Mouse (Mus musculus) thymus, postnatal 36 days (tissue): ENCODE results near the gene Cse1l.

Experiments
- DNase-seq, 2 experiments: peaks; one replicate each; pipeline ENCODE4 v3.0.0; 2022; ENCODE audit warnings: mixed read lengths in 2 of 2

The Cse1l gene

DNA sequence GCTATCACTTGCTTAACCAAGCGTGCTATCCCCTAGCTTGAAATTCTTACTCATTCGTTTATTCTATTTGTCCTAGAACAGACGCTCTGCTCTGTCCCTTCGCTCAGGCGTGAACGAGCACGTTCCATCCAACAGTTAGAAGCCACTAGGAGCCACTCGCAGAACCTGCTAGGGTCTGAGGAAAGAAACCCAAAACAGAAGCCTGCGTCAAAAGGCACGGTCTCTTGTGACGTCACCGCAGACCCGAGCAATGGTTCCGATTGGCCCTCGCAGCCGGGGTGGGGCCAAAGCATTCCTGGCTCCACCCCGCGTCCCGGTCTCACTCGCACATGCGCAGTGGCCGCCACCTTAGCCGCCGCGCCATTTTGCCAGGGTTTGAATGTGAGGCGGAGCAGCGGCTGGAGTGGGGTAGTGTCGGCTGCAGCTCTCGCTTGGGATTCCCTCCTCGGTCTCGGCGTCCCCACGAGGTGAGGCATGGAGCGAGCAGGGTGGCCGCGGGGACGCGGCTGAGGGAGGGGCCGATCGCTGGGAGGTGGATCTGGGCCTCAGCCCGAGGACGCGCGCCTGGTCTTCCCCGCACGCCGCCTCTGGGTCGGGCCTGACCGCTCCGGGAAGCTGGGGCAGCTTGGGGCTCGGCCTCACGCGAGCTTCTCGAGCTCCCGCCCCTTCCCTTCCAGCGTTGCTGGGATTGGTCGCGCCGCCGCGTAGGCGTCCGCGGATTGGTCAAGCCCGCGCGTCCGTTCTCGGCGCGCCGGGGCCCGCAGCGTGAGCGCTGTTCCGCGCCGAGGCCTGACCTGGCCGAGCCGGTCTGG, at the start of gene Cse1l:
Cse1l (plus strand) TSS at position 330 of the 812 bp plus-strand sequence.
- peak; percentile 97 to 98 for DNase-seq

DNA sequence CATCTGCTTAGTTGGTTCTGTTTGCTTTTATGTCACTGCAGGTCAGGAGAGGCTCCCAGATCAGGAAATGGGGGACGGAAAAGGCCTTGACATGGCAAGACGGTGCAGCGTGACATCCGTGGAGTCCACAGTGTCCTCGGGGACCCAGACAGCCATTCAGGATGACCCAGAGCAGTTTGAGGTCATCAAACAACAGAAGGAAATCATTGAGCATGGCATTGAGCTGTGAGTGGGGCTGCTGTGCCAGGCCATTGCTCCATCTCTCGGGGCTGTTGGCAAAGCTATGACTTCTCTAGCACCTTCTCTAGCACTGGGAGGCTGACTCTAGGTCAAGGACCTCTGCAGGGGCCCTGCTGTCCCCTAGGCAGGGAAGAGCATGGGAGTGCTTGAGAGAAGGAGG, 49.5 kb upstream of the Cse1l start:
- no peak for DNase-seq

DNA sequence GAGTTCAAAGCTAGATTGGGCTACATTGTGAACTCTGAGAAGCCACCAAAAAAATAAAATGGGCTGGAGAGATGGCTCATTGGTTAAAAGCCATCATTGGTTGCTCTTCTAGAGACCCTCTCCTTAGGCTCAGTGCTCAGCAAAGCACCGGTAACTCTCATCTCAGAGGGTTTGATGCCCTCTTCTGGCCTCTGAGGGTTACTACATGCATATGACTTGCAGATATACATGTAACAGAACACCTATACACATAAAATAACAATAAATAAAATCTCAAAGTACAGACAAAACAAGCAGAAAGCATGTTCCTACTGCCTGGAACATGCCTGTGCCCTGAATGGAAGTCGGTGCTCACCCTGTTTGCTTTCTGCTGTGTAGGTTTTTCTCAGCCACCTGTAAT, 48.7 kb upstream of the Cse1l start:
- no peak for DNase-seq

DNA sequence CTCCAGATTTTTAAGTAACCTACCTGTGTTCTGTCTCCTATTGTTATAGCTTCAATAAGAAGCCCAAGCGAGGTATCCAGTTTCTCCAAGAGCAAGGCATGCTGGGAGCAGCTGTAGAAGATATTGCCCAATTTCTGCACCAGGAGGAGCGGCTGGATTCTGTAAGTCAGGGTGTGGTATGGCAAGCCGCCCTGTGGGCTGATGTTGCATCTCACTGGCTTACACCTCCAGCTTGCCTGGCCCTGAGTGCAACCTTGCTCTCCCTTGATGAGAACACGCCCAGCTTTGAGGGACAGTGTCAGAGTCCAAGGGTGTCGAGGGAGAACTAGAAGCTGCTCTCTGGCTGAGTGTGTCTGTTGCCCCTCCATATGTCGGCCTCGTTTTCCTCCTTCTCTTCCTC, 46.6 kb upstream of the Cse1l start:
- DNase-seq, result no peak

DNA sequence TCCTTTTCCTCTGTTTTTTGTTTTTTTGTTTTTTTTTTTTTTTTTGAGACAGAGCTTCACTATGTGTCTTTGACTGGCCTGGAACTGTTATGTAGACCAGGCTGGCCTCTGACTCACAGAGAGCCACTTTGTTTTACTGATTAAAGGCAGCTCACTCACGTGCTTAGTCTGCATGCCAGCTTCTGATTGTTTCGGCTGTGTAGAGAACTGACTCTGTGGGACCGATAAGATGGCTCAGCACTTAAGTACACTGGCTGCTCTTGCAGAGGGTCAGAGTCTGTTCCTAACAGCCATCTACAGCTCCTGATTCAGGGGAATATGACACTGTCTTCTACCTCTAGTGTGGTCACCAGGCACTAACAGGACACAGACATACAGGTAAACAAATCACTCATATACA, 43.3 kb upstream of the Cse1l start:
- no peak for DNase-seq

DNA sequence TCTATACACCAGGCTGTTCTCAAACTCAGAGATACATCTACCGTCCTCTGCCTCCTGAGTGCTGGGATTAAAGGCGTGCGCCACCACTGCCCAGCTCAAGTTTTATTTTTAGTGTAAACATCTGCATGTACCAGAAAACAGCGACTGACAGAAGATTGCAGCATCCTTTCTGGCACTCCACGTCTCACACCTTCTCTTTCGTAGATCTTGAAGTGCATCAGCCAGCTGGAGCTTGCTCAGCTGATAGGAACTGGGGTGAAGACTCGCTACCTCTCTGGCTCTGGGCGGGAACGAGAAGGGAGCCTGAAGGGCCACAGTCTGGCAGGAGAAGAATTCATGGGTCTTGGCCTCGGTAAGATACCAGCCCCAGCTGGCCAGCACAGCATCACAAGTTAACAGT, 40.4 kb upstream of the Cse1l start:
- no peak for DNase-seq

DNA sequence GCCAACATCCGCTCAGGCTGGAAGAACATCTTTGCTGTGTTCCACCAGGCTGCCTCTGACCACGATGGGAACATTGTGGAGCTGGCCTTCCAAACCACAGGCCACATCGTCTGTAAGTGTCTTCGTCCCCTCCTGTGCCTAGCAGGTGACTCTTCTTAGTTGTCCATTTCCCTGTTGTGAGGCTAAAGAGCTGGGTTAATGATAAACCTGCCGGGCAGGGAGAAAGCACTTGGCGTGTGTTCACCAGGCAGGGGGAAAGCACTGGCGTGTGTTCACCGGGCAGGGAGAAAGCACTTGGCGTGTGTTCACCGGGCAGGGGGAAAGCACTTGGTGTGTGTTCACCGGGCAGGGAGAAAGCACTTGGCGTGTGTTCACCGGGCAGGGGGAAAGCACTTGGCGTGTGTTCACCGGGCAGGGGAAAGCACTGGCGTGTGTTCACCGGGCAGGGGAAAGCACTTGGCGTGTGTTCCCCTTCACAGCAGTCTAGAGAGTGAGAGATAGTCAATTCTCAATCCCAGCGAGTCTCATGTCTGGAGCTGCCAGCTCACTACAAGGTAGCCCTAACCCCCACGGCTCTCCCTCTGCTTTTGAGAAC, 35.5 kb upstream of the Cse1l start:
- no peak for DNase-seq

DNA sequence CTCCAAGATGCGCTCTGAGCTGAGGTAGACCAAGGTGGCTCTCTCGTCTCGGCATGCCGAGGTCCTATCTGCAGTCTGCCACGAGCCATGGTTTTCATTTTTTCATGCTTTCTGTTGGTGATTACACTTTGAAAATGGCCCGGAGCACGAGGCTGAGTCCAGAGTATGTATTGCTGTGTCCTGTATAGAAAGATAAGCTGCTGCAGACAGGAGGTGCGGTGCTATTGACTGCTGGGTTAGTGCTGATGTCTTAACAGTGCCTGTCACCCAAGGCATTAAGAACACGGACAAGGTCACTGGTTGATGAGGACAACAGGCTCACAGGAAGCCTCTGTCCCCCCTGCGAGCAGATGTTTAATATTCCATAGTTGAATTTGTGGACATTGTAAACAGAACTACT, 34.9 kb upstream of the Cse1l start:
- no peak for DNase-seq

DNA sequence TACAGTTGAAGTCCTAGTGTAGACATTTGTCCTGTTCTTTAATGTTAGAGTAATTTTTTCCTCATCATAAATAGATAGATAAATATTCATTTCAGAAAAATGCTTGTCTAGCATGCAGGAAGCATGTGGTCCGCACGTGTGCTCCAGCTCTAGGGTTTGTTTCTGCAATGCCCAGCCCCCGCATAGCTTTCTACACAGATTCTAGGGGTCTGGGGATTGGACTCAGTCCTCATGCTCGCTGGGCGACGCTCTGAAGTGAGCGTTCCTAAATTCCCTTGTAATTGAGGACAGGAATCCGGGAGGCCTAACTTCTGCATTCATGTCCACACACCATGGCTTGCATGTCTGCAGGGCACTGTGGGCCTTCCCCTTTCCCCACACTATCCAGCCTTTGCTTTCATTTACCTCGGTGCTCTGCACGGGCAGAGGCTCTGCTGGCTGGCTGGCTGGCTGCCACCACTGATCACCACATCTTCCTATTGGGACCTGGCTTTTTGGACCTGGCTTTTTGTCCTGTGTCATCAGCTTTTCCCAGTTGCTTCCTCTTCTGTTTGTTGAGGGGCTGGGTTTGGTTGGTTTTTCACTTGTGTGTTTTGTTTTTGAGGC, 31.1 kb upstream of the Cse1l start:
- DNase-seq, result no peak

DNA sequence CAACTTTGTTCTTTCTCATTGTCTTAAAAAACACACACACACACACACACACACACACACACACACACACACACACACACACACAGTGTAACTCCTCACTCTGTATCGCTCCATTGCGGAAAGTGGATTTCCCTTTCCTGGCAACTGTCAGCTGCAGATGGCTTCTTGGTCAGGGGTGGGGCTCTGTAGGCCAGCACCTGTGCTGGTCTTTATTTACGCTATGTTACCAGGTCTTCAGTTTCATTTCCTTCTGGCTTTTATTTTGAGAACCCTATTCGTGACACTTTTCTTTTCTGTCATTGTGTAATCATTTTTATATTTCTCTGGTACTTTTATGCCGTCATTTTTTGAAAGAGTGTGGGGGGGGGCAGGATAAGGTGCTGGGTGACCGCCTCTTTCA, 30.3 kb upstream of the Cse1l start:
- DNase-seq, result peak in 1 of 2 experiments; percentile 30

DNA sequence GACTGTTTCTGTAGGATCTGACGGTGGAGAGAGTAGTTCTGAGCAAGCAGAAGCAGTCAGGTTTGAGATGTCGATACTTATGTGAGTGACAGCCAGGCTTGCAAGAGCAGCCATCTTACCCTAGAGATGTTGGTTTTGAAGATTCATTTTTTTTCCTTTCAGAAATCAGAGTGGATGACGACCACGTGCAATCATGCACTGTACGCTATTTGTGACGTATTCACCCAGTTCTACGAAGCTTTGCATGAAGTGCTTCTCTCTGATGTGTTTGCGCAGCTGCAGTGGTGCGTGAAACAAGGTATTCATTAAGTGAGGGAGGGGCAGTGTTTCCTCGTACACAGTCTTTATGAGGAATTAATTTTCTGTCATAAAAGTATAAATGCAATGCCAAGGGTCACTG, 29.5 kb upstream of the Cse1l start:
- no peak for DNase-seq

DNA sequence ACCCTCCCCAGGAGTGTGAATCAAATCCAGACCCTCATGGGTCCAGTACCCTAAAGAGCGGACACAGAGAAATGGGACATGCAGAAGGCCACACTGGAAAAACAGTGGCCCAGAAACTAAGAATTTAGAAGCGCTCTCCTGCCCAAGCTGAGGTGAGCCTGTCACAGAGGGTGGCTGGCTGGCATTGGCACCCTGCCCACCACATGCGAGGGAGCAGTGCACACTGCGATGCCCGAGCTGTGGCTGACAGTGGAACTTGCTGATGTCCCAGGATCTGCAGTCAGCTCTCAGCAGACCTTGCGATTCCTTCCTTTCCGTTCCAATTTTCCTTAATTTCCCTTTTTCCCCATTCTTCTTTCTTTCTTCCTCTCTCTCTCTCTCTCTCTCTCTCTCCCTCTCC, 20.8 kb upstream of the Cse1l start:
- no peak for DNase-seq

DNA sequence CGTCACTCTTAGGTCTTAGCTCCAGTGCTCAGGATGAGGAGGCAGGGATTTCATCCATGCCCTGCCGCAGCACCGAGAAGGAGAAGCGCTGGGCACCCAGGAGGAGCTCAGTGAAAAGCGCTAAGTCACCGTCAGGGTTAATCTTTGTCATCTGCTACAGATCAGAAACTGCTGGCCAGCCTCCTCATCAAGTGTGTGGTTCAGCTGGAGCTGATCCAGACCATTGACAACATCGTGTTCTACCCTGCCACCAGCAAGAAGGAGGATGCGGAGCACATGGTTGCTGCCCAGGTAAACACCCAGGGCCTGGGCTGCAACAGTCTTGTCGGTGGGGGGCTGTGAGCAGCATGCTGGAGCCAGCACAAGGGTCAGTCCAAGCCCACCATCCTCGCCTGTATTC, 20.2 kb upstream of the Cse1l start:
- no peak for DNase-seq

DNA sequence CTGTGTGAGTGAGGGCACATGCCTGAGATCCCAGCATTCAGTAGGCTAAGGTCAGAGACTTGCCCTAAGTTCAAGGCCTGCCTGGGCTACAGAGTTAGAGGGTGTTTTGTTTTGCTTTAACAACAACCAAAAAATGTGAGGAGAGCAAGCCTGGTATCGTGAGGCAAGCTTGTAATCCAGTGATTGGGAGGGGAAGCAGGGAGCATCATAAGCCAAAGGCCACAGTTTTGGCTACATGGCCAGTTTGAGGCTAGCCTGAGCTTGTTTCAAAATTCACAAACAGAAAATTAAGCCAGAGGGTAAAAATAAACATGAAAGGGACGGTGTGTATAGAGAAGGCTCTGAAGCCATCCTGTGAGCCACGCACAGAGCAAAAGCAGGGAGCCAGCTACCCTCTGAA, 19.6 kb upstream of the Cse1l start:
- no peak for DNase-seq

DNA sequence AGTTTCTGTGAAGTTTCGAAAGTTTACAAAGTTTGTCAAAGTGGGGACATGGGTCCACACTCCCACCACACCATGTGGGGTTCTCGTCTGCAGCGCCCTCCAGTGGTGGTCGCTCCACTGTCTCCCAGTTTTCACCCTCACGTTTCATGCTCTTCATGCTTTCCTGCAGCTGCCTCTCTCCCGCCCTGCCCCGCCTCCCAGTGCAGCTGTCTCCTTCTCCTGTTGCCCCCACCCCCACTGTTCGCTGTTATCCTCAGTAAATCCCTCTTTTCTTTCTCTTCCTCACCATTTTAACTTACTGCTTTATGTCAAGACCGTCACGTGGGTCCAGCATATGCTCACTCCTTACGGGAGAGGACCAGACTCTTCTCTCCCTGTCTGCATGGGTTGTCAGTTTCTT, 18.0 kb upstream of the Cse1l start:
- DNase-seq, result peak in 1 of 2 experiments; percentile 11

DNA sequence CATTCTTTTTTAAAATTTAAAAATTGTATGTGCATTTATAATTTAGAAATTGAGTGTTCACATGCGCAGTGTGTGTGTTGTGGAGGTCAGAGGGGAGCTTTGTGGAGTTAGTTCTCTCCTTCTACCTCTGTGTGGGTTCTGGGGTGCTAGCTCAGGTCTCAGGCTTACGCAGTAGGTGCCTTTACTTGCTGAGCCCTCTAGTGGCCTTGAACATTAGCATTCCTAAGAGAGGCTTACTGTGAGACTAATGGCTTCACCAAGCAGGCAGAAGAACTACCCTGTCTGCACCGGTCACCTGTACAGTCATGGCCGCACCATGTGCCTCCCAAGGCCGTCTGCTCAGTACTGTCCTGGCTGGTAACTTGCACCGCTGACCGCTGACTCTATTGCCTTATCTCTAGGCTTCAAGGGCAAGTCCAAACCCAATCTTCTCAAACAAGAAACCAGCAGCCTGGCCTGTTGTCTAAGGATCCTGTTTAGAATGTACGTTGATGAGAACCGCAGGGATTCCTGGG, 14.4 kb upstream of the Cse1l start:
- no peak for DNase-seq

DNA sequence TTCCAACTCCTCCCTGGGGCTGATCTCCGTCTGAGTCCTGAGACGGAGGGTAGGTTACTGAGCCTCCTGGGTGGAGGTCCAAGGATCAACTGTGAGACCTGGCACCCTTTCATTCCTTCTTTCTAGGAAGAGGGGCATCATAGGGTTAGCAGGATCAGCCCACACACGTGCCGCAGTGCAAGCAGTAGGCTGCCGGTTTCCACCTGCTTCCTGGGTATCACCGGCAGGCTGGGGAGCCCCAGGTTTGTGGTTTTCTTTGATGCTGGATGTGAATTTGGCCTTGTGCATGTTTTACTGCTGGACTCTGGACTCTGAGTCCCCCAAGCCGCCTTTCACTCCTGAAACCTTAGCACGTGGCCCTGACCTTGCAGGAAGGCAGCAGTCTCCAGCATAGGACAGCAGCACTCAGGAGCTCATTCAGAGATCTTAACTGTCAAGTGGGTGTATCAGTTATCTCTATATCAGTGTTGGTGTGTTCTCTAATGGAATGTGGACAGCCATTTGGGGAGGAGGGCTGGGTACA, 13.6 kb upstream of the Cse1l start:
- DNase-seq, result no peak

DNA sequence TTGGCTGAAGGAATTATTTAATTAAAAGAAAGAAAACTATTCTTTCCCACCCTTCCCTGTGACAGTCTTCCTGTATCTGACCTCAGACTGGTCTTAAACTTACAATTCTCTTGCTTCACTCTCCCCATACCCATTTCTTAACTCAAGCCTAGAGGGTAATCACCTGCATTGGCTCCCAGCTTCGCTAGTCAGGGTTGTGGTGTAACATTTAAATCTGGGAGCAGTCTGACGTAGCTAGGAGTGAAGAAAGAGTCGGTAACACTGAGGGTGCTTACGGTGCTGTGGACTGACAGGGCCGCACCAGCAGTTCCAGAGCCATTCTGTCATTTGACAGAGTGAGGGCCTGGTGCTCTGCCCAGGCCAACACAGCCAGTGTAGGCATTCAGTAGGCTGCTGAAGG, 12.8 kb upstream of the Cse1l start:
- no peak for DNase-seq

DNA sequence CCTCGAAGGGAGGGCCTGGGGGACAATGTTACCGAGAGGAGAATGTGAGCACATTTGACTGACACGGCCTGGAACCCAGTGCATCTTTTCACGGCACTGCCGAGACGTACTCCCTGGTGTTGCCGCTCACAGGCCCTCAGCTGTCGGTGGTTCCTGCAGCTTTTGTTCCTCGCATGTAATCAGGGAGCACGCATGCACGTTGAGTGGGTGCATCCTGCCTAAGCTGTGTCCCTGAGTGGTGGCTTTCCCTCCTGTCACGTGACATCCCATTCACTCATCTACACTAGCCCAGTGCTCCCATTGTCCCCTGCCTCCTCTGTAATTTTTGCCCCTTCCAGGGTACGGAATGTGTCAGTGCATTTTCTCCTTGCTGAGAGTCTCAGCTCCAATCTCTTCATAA, 9.5 kb upstream of the Cse1l start:
- DNase-seq, result no peak

DNA sequence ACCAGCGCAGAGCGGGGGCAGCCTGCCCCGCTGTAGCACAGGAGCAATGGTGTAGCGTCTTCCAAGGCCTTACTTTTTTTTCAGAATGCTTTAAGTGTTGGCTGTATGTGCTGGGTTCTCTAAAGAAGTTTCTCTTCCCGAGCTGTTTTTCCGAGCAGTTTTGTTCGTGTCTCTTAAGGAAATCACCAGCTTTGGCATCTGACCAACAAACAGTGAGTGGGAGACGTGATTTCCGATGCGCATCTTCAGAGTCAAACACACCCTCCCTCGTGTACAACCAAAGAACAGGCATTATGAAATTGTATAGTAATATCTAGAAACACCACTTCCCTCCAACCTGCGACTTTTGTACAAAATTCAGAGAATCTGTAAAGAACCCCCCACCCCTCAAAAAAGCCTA, 8.9 kb upstream of the Cse1l start:
- no peak for DNase-seq

DNA sequence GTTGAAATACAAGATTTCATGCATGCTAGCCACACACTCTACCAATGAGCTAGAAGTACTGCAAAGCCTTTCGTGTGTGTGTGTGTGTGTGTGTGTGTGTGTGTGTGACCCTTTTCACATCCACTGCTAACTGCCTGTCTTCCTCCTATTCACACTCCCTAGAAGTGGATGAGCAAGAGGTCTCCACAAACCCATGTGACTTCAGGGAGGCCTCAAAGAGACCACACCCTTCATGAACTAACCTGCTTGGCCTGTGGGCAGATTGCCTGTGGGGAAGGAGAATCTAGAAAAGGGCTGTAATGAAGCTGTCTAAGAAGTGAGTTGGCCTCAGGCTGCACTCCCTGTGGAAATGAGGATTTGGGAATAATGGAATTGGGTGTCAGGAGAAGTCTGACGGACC, 6.7 kb upstream of the Cse1l start:
- DNase-seq, result no peak

DNA sequence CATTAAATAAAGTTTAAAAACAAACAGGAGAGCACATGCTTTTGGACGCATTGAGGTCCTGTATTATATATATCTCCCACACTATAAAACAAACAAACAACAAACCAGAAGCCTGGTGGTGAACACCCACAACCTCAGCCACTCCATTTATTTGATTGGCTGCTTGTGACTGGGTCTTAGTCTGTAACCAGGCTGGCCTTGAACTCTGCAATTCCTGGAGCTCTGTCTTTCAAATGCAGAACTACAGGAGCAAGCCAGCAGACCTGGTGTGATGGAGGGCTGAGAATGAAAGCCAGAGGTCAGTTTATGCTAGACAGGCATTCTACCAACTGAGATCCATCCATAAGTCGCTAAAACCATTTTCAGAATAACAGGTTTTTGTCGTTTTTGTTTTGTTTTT, 6.1 kb upstream of the Cse1l start:
- DNase-seq, result no peak

DNA sequence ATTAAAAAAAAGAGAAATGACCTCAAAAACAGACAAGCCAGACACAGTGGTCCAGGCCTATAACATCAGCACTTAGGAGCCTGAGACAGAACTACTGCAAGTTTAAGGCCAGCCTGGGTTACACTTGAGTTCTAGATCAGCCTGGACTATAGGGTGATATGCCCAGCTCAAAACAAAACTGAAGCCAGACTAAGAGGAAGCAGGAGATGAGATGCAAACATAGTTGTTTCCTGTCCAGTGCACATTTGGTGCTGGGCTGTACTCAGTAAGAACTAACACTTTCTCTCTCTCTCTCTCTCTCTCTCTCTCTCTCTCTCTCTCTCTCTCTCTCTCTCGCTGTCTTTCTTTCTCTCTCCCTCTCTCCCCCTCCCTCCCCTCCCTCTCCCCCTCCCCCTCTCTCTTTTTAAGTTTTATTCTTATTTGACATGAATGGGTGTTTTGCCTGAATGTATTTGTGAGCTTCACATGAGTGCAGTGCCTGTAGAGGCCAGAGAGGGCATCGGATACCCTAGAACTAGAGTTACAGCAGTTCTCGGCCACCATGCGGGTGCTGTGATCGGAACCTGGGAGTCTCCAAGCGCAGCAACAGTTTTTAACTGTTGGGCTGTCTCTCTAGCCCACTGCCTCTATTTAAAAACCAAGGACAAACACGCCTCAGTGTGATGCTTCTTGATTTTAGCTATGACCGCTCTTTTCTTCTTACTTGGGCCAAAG, 4.9 kb upstream of the Cse1l start:
- no peak for DNase-seq
